Mouse (Mus musculus): ENCODE measurements at regions not wholly inside any gene's neighbourhood (a gene's known extent, or its start where the extent isn't known, plus 50 kb on each side); places are given as distances from the start of the nearest gene placed in this dataset.

DNA sequence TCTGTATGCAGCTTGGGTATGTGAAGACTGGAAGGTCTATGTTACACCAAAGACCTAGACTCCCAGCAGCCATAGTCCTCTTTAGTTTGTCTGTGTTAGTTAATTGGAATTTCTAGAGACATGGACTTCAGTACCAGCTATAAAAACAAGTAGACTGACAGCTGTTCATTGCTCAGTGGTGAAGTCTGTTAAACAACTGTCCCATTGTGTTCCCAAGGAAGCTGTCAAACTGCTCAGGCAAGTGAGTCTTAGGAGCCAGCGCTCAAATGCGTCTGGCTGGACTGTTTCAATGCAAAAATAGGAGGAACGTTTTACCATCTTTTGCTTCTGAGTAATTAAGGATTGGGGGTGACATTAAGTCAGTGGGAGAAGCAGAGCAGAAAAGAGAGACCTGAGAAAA is 92.9 kb upstream of the Fam83b start:
- Histone ChIP-seq H3K4me2 (ENCODE audit: low read depth, severe bottlenecking) (no peak overlapping the region), H3K36me3 (ENCODE audit: control insufficient read depth, insufficient read depth, low read length) (no peaks in the 10 kb centered on the region), H3K4me1 (ENCODE audit: control insufficient read depth, insufficient read depth, low read length) (no peaks in the 10 kb centered on the region), H3K9me3 (ENCODE audit: control insufficient read depth, low read length) (no peaks in the 10 kb centered on the region), H3K9ac (ENCODE audit: low read length) (no peak overlapping the region), H3K27me3 (ENCODE audit: control insufficient read depth, insufficient read depth, low read length) (no peaks in the 10 kb centered on the region), H3K4me3 (ENCODE audit: low read depth, low read length) (no peak overlapping the region), H3K27ac (replicated peaks; ENCODE audit: low read depth, low read length) (no peak overlapping the region)
- ATAC-seq (ENCODE audit: insufficient number of reproducible peaks, low FRiP score, low TSS enrichment, low read depth) (no peak), DNase-seq (ENCODE audit: low spot score) (no peak)
- WGBS: 60% methylated on average over 3 of the region's 3 CpGs

DNA sequence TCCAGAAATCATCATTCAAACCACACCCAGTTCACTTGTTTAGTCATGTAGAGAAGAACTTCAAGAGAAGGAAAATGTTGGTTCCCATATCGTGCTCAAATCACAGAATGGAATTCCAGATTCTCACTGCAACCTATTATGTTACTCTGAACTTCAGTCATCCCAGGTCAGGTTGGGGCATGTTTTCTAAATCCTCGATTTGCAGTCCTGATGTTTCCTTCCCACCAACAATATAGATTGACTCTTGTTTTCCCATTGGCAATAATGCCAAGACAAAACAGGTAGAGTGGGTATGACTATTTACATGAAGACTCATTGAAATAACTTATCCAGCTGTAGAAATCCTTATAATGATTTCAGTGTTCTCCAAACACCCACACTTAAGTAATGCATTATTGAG is 86.4 kb upstream of the Fam83b start:
- H3K4me3 ChIP-seq (ENCODE audit: low read depth, low read length): no peak overlapping the region
- no peaks in the 10 kb centered on the region for H3K9me3 ChIP-seq (ENCODE audit: control insufficient read depth, low read length)
- ATAC-seq (ENCODE audit: insufficient number of reproducible peaks, low FRiP score, low TSS enrichment, low read depth) (no peak), DNase-seq (ENCODE audit: low spot score) (no peak)
- 89% methylated on average over 2 of the region's 2 CpGs for WGBS
- H3K4me1 ChIP-seq (ENCODE audit: control insufficient read depth, insufficient read depth, low read length): no peaks in the 10 kb centered on the region
- H3K4me2 ChIP-seq (ENCODE audit: low read depth, severe bottlenecking): no peak overlapping the region
- H3K9ac ChIP-seq (ENCODE audit: low read length): no peak overlapping the region
- H3K36me3 ChIP-seq (ENCODE audit: control insufficient read depth, insufficient read depth, low read length): no peaks in the 10 kb centered on the region
- H3K27ac ChIP-seq (replicated peaks; ENCODE audit: low read depth, low read length): no peak overlapping the region
- no peaks in the 10 kb centered on the region for H3K27me3 ChIP-seq (ENCODE audit: control insufficient read depth, insufficient read depth, low read length)

DNA sequence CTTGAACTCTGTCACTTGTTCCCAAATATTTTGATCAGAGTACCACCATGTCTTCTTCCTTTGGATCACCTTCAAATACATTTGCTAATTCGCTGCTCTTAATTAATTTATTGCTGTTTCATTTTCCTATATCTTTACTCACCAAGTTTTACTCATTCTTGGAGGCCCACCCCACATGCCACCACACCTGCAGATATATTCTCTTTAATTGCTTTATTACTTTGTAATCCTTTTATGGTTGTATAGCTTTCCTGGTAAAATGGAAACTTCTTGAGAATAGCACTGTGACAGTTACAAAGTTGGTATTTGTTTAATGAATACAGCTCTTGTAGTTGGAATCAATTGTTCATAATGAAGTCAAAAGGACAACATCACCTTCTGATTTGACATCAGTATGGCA is 82.6 kb upstream of the Fam83b start:
- no peaks in the 10 kb centered on the region for H3K9me3 ChIP-seq (ENCODE audit: control insufficient read depth, low read length)
- H3K27me3 ChIP-seq (ENCODE audit: control insufficient read depth, insufficient read depth, low read length): no peaks in the 10 kb centered on the region
- H3K4me1 ChIP-seq (ENCODE audit: control insufficient read depth, insufficient read depth, low read length): no peaks in the 10 kb centered on the region
- 81% methylated on average over 1 of the region's 1 CpGs for WGBS
- ATAC-seq (ENCODE audit: insufficient number of reproducible peaks, low FRiP score, low TSS enrichment, low read depth): no peak
- H3K4me2 ChIP-seq (ENCODE audit: low read depth, severe bottlenecking): no peak overlapping the region
- H3K9ac ChIP-seq (ENCODE audit: low read length): no peak overlapping the region
- H3K4me3 ChIP-seq (ENCODE audit: low read depth, low read length): no peak overlapping the region
- H3K27ac ChIP-seq (replicated peaks; ENCODE audit: low read depth, low read length): no peak overlapping the region
- H3K36me3 ChIP-seq (ENCODE audit: control insufficient read depth, insufficient read depth, low read length): no peaks in the 10 kb centered on the region
- DNase-seq (ENCODE audit: low spot score): no peak

DNA sequence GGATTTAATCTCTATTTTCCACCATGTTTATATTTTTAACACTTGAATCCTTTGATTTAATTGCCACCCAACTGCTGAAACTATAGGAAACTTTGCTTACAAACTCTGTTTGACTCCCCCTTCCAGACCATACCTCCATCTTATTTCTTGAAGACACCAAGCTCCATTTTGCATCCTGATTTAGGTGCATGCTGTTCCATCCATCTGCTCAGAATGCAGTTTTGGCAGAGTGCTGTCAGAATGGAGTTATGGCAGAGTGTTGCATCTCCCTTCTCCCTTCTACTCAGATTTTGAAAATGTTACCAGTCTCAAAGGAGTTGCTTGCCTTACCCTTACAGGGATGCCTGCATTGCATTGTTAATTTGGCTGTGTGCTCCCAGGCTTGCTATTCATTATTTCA is 79.5 kb upstream of the Fam83b start:
- Histone ChIP-seq H3K9me3 (ENCODE audit: control insufficient read depth, low read length) (no peaks in the 10 kb centered on the region), H3K27me3 (ENCODE audit: control insufficient read depth, insufficient read depth, low read length) (no peaks in the 10 kb centered on the region), H3K9ac (ENCODE audit: low read length) (no peak overlapping the region), H3K4me3 (ENCODE audit: low read depth, low read length) (no peak overlapping the region), H3K27ac (replicated peaks; ENCODE audit: low read depth, low read length) (no peak overlapping the region), H3K4me1 (ENCODE audit: control insufficient read depth, insufficient read depth, low read length) (no peaks in the 10 kb centered on the region), H3K36me3 (ENCODE audit: control insufficient read depth, insufficient read depth, low read length) (no peaks in the 10 kb centered on the region), H3K4me2 (ENCODE audit: low read depth, severe bottlenecking) (no peak overlapping the region)
- no peak for DNase-seq (ENCODE audit: low spot score)
- ATAC-seq (ENCODE audit: insufficient number of reproducible peaks, low FRiP score, low TSS enrichment, low read depth): no peak

Measured in limb, embryonic 11.5 days (tissue).